Mouse (Mus musculus) liver, adult 2 months (tissue): ENCODE results near the gene Gtf2a2. TPM values are rescaled to one million over a fixed set of nuclear protein-coding genes. Genes with fewer than 3 reads are reported as not detected.

Experiments
- DNase-seq: peaks from one replicate; pipeline ENCODE4 v3.0.0-alpha.2; 2011; ENCODE audit warnings: low read depth, low spot score; ENCODE audit errors: extremely low read depth
- H3K27ac ChIP-seq: fragments of 200-500 bp; replicated peaks from 2 replicates; pipeline ENCODE4 v1.5.1; 2012; ENCODE audit warnings: low read depth, mild to moderate bottlenecking, control low read depth, inconsistent platforms, low read length; ENCODE audit not compliant: insufficient read depth
- H3K27me3 ChIP-seq: fragments of 200-500 bp; 2 replicates; pipeline ENCODE4 v1.6.1; 2012; ENCODE audit warnings: mild to moderate bottlenecking, moderate library complexity, low read length, inconsistent platforms; ENCODE audit not compliant: control insufficient read depth, insufficient read depth
- H3K36me3 ChIP-seq: fragments of 200-500 bp; 2 replicates; pipeline ENCODE4 v1.6.1; 2012; ENCODE audit warnings: low read length, inconsistent platforms; ENCODE audit not compliant: control insufficient read depth, insufficient read depth
- H3K4me1 ChIP-seq: fragments of 200-500 bp; 2 replicates; pipeline ENCODE4 v1.6.1; 2011; ENCODE audit warnings: low read length; ENCODE audit not compliant: control insufficient read depth, insufficient read depth
- H3K4me3 ChIP-seq: fragments of 200-500 bp; 2 replicates; pipeline ENCODE4 v1.5.1; 2011; ENCODE audit warnings: low read depth, mild to moderate bottlenecking, control low read depth, low read length, moderate library complexity; ENCODE audit not compliant: insufficient read depth
- H3K79me2 ChIP-seq: fragments of 200-500 bp; 2 replicates; pipeline ENCODE4 v1.6.1; 2012; ENCODE audit warnings: inconsistent platforms, mild to moderate bottlenecking, low read length, moderate library complexity; ENCODE audit not compliant: control insufficient read depth, insufficient read depth
- H3K9ac ChIP-seq: fragments of 200-500 bp; 2 replicates; pipeline ENCODE4 v1.6.1; 2012; ENCODE audit warnings: low read depth, mild to moderate bottlenecking, control low read depth, inconsistent platforms, low read length
- CTCF ChIP-seq: fragments of 200-500 bp; IDR thresholded peaks from 2 replicates; pipeline ENCODE4 v1.5.1; 2011; ENCODE audit warnings: low read depth, low read length, control low read depth
- POLR2A ChIP-seq: fragments of 200-500 bp; IDR thresholded peaks from 2 replicates; pipeline ENCODE4 v1.6.1; 2011; ENCODE audit warnings: low read length, control low read depth; ENCODE audit not compliant: insufficient read depth; ENCODE audit errors: extremely low read depth
- WGBS: fragments of 180-500 bp; shearing (Covaris S2); methylation state at CpG from one replicate; pipeline ENCODE4 v1.1.7; 2018; 5-methylcytosine and 5-hydroxymethylcytosine counted together
- polyA plus RNA-seq: library from polyadenylated mRNA; depleted of rRNA; stranded (reverse); fragments of >200 nt; gene quantifications from 2 replicates; pipeline ENCODE4 v1.2.3, GENCODE M21; 2012; rRNA removed
- total RNA-seq: library from RNA; depleted of rRNA; stranded (reverse); fragments of >200 nt; gene quantifications from 2 replicates; pipeline ENCODE4 v1.2.3, GENCODE M21; 2014; rRNA removed

Gene Gtf2a2
- total and polyA plus RNA-seq, 2 experiments, result 13.4 to 59.4 TPM

GRCm38 (mm10) chr9:70052730-70053129 is 40.4 kb downstream of the Gtf2a2 start:
- no peak for TF ChIP-seq POLR2A
- TF ChIP-seq CTCF, result no peak
- no peak overlapping the region for H3K9ac ChIP-seq
- DNase-seq, result peak; percentile 8
- no peaks in the 10 kb centered on the region for H3K4me1 ChIP-seq
- H3K27me3 ChIP-seq, result no peaks in the 10 kb centered on the region
- no peak overlapping the region for H3K4me3 ChIP-seq
- WGBS, result 34% methylated on average over 3 of the region's 3 CpGs
- H3K79me2 ChIP-seq, result no peaks in the 10 kb centered on the region
- no peak overlapping the region for H3K27ac ChIP-seq
- H3K36me3 ChIP-seq, result no peaks in the 10 kb centered on the region

GRCm38 (mm10) chr9:70053411-70053810 is 41.1 kb downstream of the Gtf2a2 start:
- TF ChIP-seq POLR2A (no peak), CTCF (no peak)
- Histone ChIP-seq H3K36me3 (no peaks in the 10 kb centered on the region), H3K79me2 (no peaks in the 10 kb centered on the region), H3K9ac (no peak overlapping the region), H3K4me1 (no peaks in the 10 kb centered on the region), H3K4me3 (no peak overlapping the region), H3K27me3 (no peaks in the 10 kb centered on the region), H3K27ac (no peak overlapping the region)
- WGBS, result 58% methylated on average over 3 of the region's 3 CpGs
- DNase-seq, result no peak

GRCm38 (mm10) chr9:70062012-70062411 is 49.7 kb downstream of the Gtf2a2 start:
- Histone ChIP-seq H3K9ac (no peak overlapping the region), H3K79me2 (no peaks in the 10 kb centered on the region), H3K4me1 (no peaks in the 10 kb centered on the region; the same call in none of the 2 replicates), H3K27me3 (no peaks in the 10 kb centered on the region), H3K4me3 (no peak overlapping the region), H3K27ac (no peak overlapping the region), H3K36me3 (no peaks in the 10 kb centered on the region)
- WGBS, result 25% methylated on average over 3 of the region's 3 CpGs
- peak; percentile 57 for DNase-seq
- TF ChIP-seq POLR2A, result no peak
- no peak for TF ChIP-seq CTCF

GRCm38 (mm10) chr9:70067497-70067896 is 55.1 kb downstream of the Gtf2a2 start:
- Histone ChIP-seq H3K4me3 (no peak overlapping the region), H3K79me2 (no peaks in the 10 kb centered on the region), H3K27ac (no peak overlapping the region), H3K4me1 (peaks cover 11% of the 10 kb centered on the region; the same call in 1 of the 2 replicates), H3K36me3 (no peaks in the 10 kb centered on the region), H3K9ac (no peak overlapping the region), H3K27me3 (no peaks in the 10 kb centered on the region)
- TF ChIP-seq POLR2A (no peak), CTCF (no peak)
- DNase-seq, result no peak
- 62% methylated on average over 3 of the region's 3 CpGs for WGBS

- no peaks in the 10 kb centered on the region for H3K27me3 ChIP-seq
- no peak overlapping the region for H3K9ac ChIP-seq
- 10% methylated on average over 8 of the region's 8 CpGs for WGBS
- peaks cover 11% of the 10 kb centered on the region; the same call in 1 of the 2 replicates for H3K4me1 ChIP-seq
- DNase-seq, result peak; percentile 72
- H3K36me3 ChIP-seq, result no peaks in the 10 kb centered on the region
- H3K4me3 ChIP-seq, result no peak overlapping the region
- no peaks in the 10 kb centered on the region for H3K79me2 ChIP-seq
- TF ChIP-seq POLR2A (no peak), CTCF (no peak)
- H3K27ac ChIP-seq, result no peak overlapping the region
Measured at GRCm38 (mm10) chr9:70069961-70070435, 57.6 kb downstream of the Gtf2a2 start.

- H3K27ac ChIP-seq, result no peak overlapping the region
- no peak overlapping the region for H3K9ac ChIP-seq
- no peaks in the 10 kb centered on the region for H3K27me3 ChIP-seq
- DNase-seq, result no peak
- H3K36me3 ChIP-seq, result no peaks in the 10 kb centered on the region
- 91% methylated on average over 8 of the region's 8 CpGs for WGBS
- TF ChIP-seq POLR2A, result no peak
- no peaks in the 10 kb centered on the region for H3K79me2 ChIP-seq
- peaks cover 14% of the 10 kb centered on the region; the same call in 1 of the 2 replicates for H3K4me1 ChIP-seq
- no peak overlapping the region for H3K4me3 ChIP-seq
Measured at GRCm38 (mm10) chr9:70072387-70072786, 60.0 kb downstream of the Gtf2a2 start.

Other genes with a start within 250 kb of the Gtf2a2 start
- 69.9 and 74.3 TPM in 2 replicates for gene Bnip2, start 23.1 kb upstream of the Gtf2a2 start, total RNA-seq
- gene Bnip2, start 23.1 kb upstream of the Gtf2a2 start, polyA plus RNA-seq, result 12.8 and 13.6 TPM in 2 replicates
- gene Gcnt3, start 25.5 kb downstream of the Gtf2a2 start, total RNA-seq, result 0.07 and 0.09 TPM in 2 replicates
- 0.02 TPM in 1 of 2 replicates, not detected in the other for gene Gcnt3, start 25.5 kb downstream of the Gtf2a2 start, polyA plus RNA-seq
- 2.5 and 2.6 TPM in 2 replicates for gene Fam81a, start 130.0 kb downstream of the Gtf2a2 start, total RNA-seq
- gene Fam81a, start 130.0 kb downstream of the Gtf2a2 start, polyA plus RNA-seq, result 0.44 and 0.57 TPM in 2 replicates
- gene Myo1e, start 194.8 kb downstream of the Gtf2a2 start, total RNA-seq, result 25.1 and 27.2 TPM in 2 replicates
- 9.2 and 11.2 TPM in 2 replicates for gene Myo1e, start 194.8 kb downstream of the Gtf2a2 start, polyA plus RNA-seq